Mouse (Mus musculus) neural tube, embryonic 14.5 days (tissue): ENCODE measurements around the gene Fcrla. TPM values are rescaled to one million over a fixed set of nuclear protein-coding genes. Genes with fewer than 3 reads are reported as not detected.
"Not testable (repeated sequence)": the region's sequence is repeated elsewhere in the genome, so short reads cannot be mapped to it uniquely, and the experiment has no call there.

Experiments
- ATAC-seq: fragments of 200-750 bp; cut with Nextera tagmentation; 2 replicates; pipeline ENCODE4 v1.8.0; 2017; ENCODE audit warnings: low read depth, mild to moderate bottlenecking, moderate TSS enrichment, moderate library complexity
- H3K27ac ChIP-seq: fragments of 300-500 bp; sonication (generic); 2 replicates; pipeline ENCODE4 v1.5.1; 2014; ENCODE audit warnings: low read depth, mild to moderate bottlenecking, control low read depth, low read length, moderate library complexity, mixed read lengths
- H3K27me3 ChIP-seq: fragments of 300-500 bp; sonication (generic); 2 replicates; pipeline ENCODE4 v1.6.1; 2014; ENCODE audit warnings: low read length; ENCODE audit not compliant: control insufficient read depth, insufficient read depth
- H3K36me3 ChIP-seq: fragments of 300-500 bp; sonication (generic); 2 replicates; pipeline ENCODE4 v1.6.1; 2014; ENCODE audit warnings: low read length, mixed read lengths; ENCODE audit not compliant: control insufficient read depth, insufficient read depth
- H3K4me1 ChIP-seq: fragments of 300-500 bp; sonication (generic); 2 replicates; pipeline ENCODE4 v1.6.1; 2014; ENCODE audit warnings: low read length; ENCODE audit not compliant: control insufficient read depth, insufficient read depth
- H3K4me2 ChIP-seq: fragments of 300-500 bp; sonication (generic); 2 replicates; pipeline ENCODE4 v1.6.1; 2014; ENCODE audit warnings: mild to moderate bottlenecking, low read depth, low read length, control low read depth
- H3K4me3 ChIP-seq: fragments of 300-500 bp; sonication (generic); 2 replicates; pipeline ENCODE4 v1.5.1; 2014; ENCODE audit warnings: low read depth, low read length, control low read depth, mixed read lengths
- H3K9ac ChIP-seq: fragments of 300-500 bp; sonication (generic); replicated peaks from 2 replicates; pipeline ENCODE4 v1.6.1; 2014; ENCODE audit warnings: low read depth, mild to moderate bottlenecking, control low read depth, low read length, mixed read lengths
- H3K9me3 ChIP-seq: fragments of 300-500 bp; sonication (generic); 2 replicates; pipeline ENCODE4 v1.6.1; 2016; ENCODE audit warnings: low read length; ENCODE audit not compliant: control insufficient read depth
- WGBS: fragments of 180-500 bp; shearing (Covaris S2); extraction: QIAGEN DNeasy Blood & Tissue Kit; methylation state at CpG from one replicate; pipeline ENCODE4 v1.1.7; 2014; 5-methylcytosine and 5-hydroxymethylcytosine counted together
- polyA plus RNA-seq: library from polyadenylated mRNA; unstranded; fragments of >200 nt; fragmentation: Nextera tagmentation; extraction: Ambion mirVana; gene quantifications from 2 replicates; pipeline ENCODE4 v1.2.1, GENCODE M21; 2014

The Fcrla gene
- polyA plus RNA-seq, 1 experiment from 2014 or later, result not detected

- no peaks in the 10 kb centered on the region for H3K9me3 ChIP-seq
- H3K36me3 ChIP-seq, result no peaks in the 10 kb centered on the region
- H3K27ac ChIP-seq, result no peak overlapping the region
- H3K4me3 ChIP-seq, result no peak overlapping the region
- H3K4me1 ChIP-seq, result no peaks in the 10 kb centered on the region
- WGBS, result 80% methylated on average over 7 of the region's 7 CpGs
- H3K4me2 ChIP-seq, result no peak overlapping the region
- no peak overlapping the region for H3K9ac ChIP-seq
- H3K27me3 ChIP-seq, result no peaks in the 10 kb centered on the region
- ATAC-seq, result no peak
Observed at GRCm38 (mm10) chr1:170963087-170963486, 35.7 kb upstream of the Fcrla start.

GRCm38 (mm10) chr1:170962301-170962700, 34.9 kb upstream of the Fcrla start:
- no peak for ATAC-seq
- H3K27ac ChIP-seq, result no peak overlapping the region
- H3K4me3 ChIP-seq, result no peak overlapping the region
- H3K36me3 ChIP-seq, result no peaks in the 10 kb centered on the region
- no peaks in the 10 kb centered on the region for H3K27me3 ChIP-seq
- WGBS, result 93% methylated on average over 2 of the region's 2 CpGs
- no peak overlapping the region for H3K4me2 ChIP-seq
- H3K4me1 ChIP-seq, result no peaks in the 10 kb centered on the region
- no peaks in the 10 kb centered on the region for H3K9me3 ChIP-seq
- no peak overlapping the region for H3K9ac ChIP-seq

- Histone ChIP-seq H3K4me3 (no peak overlapping the region), H3K36me3 (no peaks in the 10 kb centered on the region), H3K27me3 (no peaks in the 10 kb centered on the region), H3K27ac (no peak overlapping the region), H3K9ac (no peak overlapping the region), H3K4me2 (no peak overlapping the region), H3K9me3 (no peaks in the 10 kb centered on the region), H3K4me1 (no peaks in the 10 kb centered on the region)
- 88% methylated on average over 6 of the region's 6 CpGs for WGBS
- ATAC-seq, result no peak
Observed at GRCm38 (mm10) chr1:170961101-170961500, 33.7 kb upstream of the Fcrla start.

- Histone ChIP-seq H3K4me3 (no peak overlapping the region), H3K9ac (no peak overlapping the region), H3K27ac (no peak overlapping the region), H3K4me2 (no peak overlapping the region), H3K36me3 (no peaks in the 10 kb centered on the region), H3K27me3 (no peaks in the 10 kb centered on the region), H3K4me1 (no peaks in the 10 kb centered on the region), H3K9me3 (no peaks in the 10 kb centered on the region)
- ATAC-seq, result no peak
- 70% methylated on average over 2 of the region's 2 CpGs for WGBS
Observed at GRCm38 (mm10) chr1:170959791-170960190, 32.4 kb upstream of the Fcrla start.

- no peaks in the 10 kb centered on the region for H3K4me1 ChIP-seq
- no peak overlapping the region for H3K9ac ChIP-seq
- no peak overlapping the region for H3K4me3 ChIP-seq
- WGBS, result 63% methylated on average over 3 of the region's 3 CpGs
- H3K36me3 ChIP-seq, result no peaks in the 10 kb centered on the region
- no peak overlapping the region for H3K4me2 ChIP-seq
- H3K27ac ChIP-seq, result no peak overlapping the region
- ATAC-seq, result no peak
- no peaks in the 10 kb centered on the region for H3K9me3 ChIP-seq
- H3K27me3 ChIP-seq, result no peaks in the 10 kb centered on the region
Observed at GRCm38 (mm10) chr1:170958225-170958624, 30.8 kb upstream of the Fcrla start.

GRCm38 (mm10) chr1:170953192-170953591, 25.8 kb upstream of the Fcrla start:
- H3K4me1 ChIP-seq, result no peaks in the 10 kb centered on the region
- WGBS, result 97% methylated on average over 2 of the region's 2 CpGs
- no peak overlapping the region for H3K27ac ChIP-seq
- no peak overlapping the region for H3K9ac ChIP-seq
- H3K9me3 ChIP-seq, result no peaks in the 10 kb centered on the region
- H3K36me3 ChIP-seq, result no peaks in the 10 kb centered on the region
- ATAC-seq, result no peak
- no peak overlapping the region for H3K4me3 ChIP-seq
- H3K27me3 ChIP-seq, result no peaks in the 10 kb centered on the region
- H3K4me2 ChIP-seq, result no peak overlapping the region

- Histone ChIP-seq H3K4me1 (no peaks in the 10 kb centered on the region), H3K27me3 (no peaks in the 10 kb centered on the region), H3K9ac (no peak overlapping the region), H3K4me2 (no peak overlapping the region), H3K27ac (no peak overlapping the region), H3K9me3 (no peaks in the 10 kb centered on the region), H3K4me3 (no peak overlapping the region), H3K36me3 (no peaks in the 10 kb centered on the region)
- WGBS, result 79% methylated on average over 3 of the region's 3 CpGs
- no peak for ATAC-seq
Observed at GRCm38 (mm10) chr1:170950772-170951171, 23.4 kb upstream of the Fcrla start.

- ATAC-seq, H3K27me3 ChIP-seq, H3K9me3 ChIP-seq, H3K4me1 ChIP-seq, H3K4me3 ChIP-seq, H3K27ac ChIP-seq, H3K36me3 ChIP-seq, H3K4me2 ChIP-seq, H3K9ac ChIP-seq: not testable (repeated sequence)
- 100% methylated on average over 5 of the region's 9 CpGs for WGBS
Observed at GRCm38 (mm10) chr1:170944908-170945307, 17.5 kb upstream of the Fcrla start.

- H3K4me2 ChIP-seq, H3K36me3 ChIP-seq, H3K27ac ChIP-seq, H3K4me1 ChIP-seq, H3K9ac ChIP-seq, H3K27me3 ChIP-seq, ATAC-seq, H3K9me3 ChIP-seq, H3K4me3 ChIP-seq: not testable (repeated sequence)
- WGBS, result 96% methylated on average over 9 of the region's 9 CpGs
Observed at GRCm38 (mm10) chr1:170944151-170944550, 16.8 kb upstream of the Fcrla start.

- Histone ChIP-seq H3K9ac (no peak overlapping the region), H3K27me3 (no peaks in the 10 kb centered on the region), H3K27ac (no peak overlapping the region), H3K4me3 (no peak overlapping the region), H3K4me1 (no peaks in the 10 kb centered on the region), H3K4me2 (no peak overlapping the region), H3K36me3 (no peaks in the 10 kb centered on the region), H3K9me3 (peaks cover 4% of the 10 kb centered on the region; the same call in 1 of the 2 replicates)
- WGBS, result 91% methylated on average over 12 of the region's 12 CpGs
- no peak for ATAC-seq
Observed at GRCm38 (mm10) chr1:170939255-170939654, 11.9 kb upstream of the Fcrla start.
